Mouse (Mus musculus) kidney, postnatal 0 days (tissue): ENCODE data around the gene Grm4. TPM values are rescaled to one million over a fixed set of nuclear protein-coding genes. Genes with fewer than 3 reads are reported as not detected.

Source experiments
- ATAC-seq: fragments of 200-750 bp; cut with Nextera tagmentation; replicated peaks from 2 replicates; pipeline ENCODE4 v1.8.0; 2017; ENCODE audit warnings: low read depth, moderate number of reproducible peaks, moderate TSS enrichment, moderate library complexity; ENCODE audit not compliant: low FRiP score
- DNase-seq: peaks from one replicate; pipeline ENCODE4 v3.0.0-alpha.2; 2016; ENCODE audit warnings: low spot score
- H3K27ac ChIP-seq: fragments of 300-500 bp; sonication (generic); 2 replicates; pipeline ENCODE4 v1.5.1; 2014; ENCODE audit warnings: mild to moderate bottlenecking
- H3K27me3 ChIP-seq: fragments of 300-500 bp; sonication (generic); 2 replicates; pipeline ENCODE4 v1.6.1; 2014; ENCODE audit warnings: low read length, mixed read lengths; ENCODE audit not compliant: insufficient read depth
- H3K36me3 ChIP-seq: fragments of 300-500 bp; sonication (generic); 2 replicates; pipeline ENCODE4 v1.6.1; 2014; ENCODE audit warnings: low read length, mixed read lengths; ENCODE audit not compliant: insufficient read depth
- H3K4me1 ChIP-seq: fragments of 300-500 bp; sonication (generic); replicated peaks from 2 replicates; pipeline ENCODE4 v1.6.1; 2014; ENCODE audit warnings: antibody characterized with exemption, low read length, mixed read lengths; ENCODE audit not compliant: insufficient read depth
- H3K4me2 ChIP-seq: fragments of 300-500 bp; sonication (generic); 2 replicates; pipeline ENCODE4 v1.6.1; 2014; ENCODE audit warnings: mild to moderate bottlenecking, low read length, moderate library complexity, mixed read lengths
- H3K4me3 ChIP-seq: fragments of 300-500 bp; sonication (generic); replicated peaks from 2 replicates; pipeline ENCODE4 v1.5.1; 2014; ENCODE audit warnings: low read depth, low read length
- H3K9ac ChIP-seq: fragments of 300-500 bp; sonication (generic); 2 replicates; pipeline ENCODE4 v1.6.1; 2014; ENCODE audit warnings: low read depth, low read length
- H3K9me3 ChIP-seq: fragments of 300-500 bp; sonication (generic); replicated peaks from 2 replicates; pipeline ENCODE4 v1.6.1; 2016; ENCODE audit warnings: low read length, inconsistent platforms, mixed read lengths
- CTCF ChIP-seq: IDR thresholded peaks from 2 replicates; pipeline ENCODE4 v1.5.1; 2016; ENCODE audit warnings: antibody characterized with exemption, low read depth, mild to moderate bottlenecking, moderate library complexity
- WGBS: fragments of 180-500 bp; shearing (Covaris S2); extraction: QIAGEN DNeasy Blood & Tissue Kit; methylation state at CpG from one replicate; pipeline ENCODE4 v1.1.7; 2014; 5-methylcytosine and 5-hydroxymethylcytosine counted together
- polyA plus RNA-seq: library from polyadenylated mRNA; unstranded; fragments of >200 nt; fragmentation: Nextera tagmentation; extraction: Ambion mirVana; gene quantifications from 2 replicates; pipeline ENCODE4 v1.2.1, GENCODE M21; 2015

Grm4 gene
- polyA plus RNA-seq, 1 experiment from 2014 or later = 1.3 TPM

GRCm38 (mm10) chr17:27509056-27509455 is 12.1 kb downstream of the Grm4 start:
- WGBS = 74% methylated on average over 5 of the region's 5 CpGs
- Histone ChIP-seq H3K4me2 (no peak overlapping the region), H3K4me1 (peaks cover 14% of the 10 kb centered on the region; the same call in 1 of the 2 replicates), H3K36me3 (no peaks in the 10 kb centered on the region), H3K27ac (no peak overlapping the region), H3K9ac (no peak overlapping the region), H3K4me3 (no peak overlapping the region), H3K9me3 (no peaks in the 10 kb centered on the region), H3K27me3 (peaks cover 41% of the 10 kb centered on the region)
- DNase-seq (no peak), ATAC-seq (no peak)
- TF ChIP-seq CTCF = no peak

GRCm38 (mm10) chr17:27508513-27508912 is 12.7 kb downstream of the Grm4 start:
- H3K27ac ChIP-seq = no peak overlapping the region
- peaks cover 14% of the 10 kb centered on the region; the same call in 1 of the 2 replicates for H3K4me1 ChIP-seq
- H3K27me3 ChIP-seq = peaks cover 35% of the 10 kb centered on the region
- no peak overlapping the region for H3K4me2 ChIP-seq
- H3K4me3 ChIP-seq = no peak overlapping the region
- no peaks in the 10 kb centered on the region for H3K9me3 ChIP-seq
- no peaks in the 10 kb centered on the region for H3K36me3 ChIP-seq
- H3K9ac ChIP-seq = no peak overlapping the region
- DNase-seq = no peak
- no peak for ATAC-seq
- TF ChIP-seq CTCF = no peak
- WGBS = 41% methylated on average over 5 of the region's 5 CpGs

- Histone ChIP-seq H3K27me3 (peaks cover 34% of the 10 kb centered on the region), H3K9me3 (no peaks in the 10 kb centered on the region), H3K4me3 (no peak overlapping the region), H3K4me1 (peaks cover 14% of the 10 kb centered on the region; the same call in 1 of the 2 replicates), H3K27ac (no peak overlapping the region), H3K36me3 (no peaks in the 10 kb centered on the region), H3K4me2 (no peak overlapping the region), H3K9ac (no peak overlapping the region)
- DNase-seq = no peak
- WGBS = 33% methylated on average over 12 of the region's 12 CpGs
- no peak for TF ChIP-seq CTCF
- no peak for ATAC-seq
Measured at GRCm38 (mm10) chr17:27508002-27508401, 13.2 kb downstream of the Grm4 start.

GRCm38 (mm10) chr17:27507591-27507945 is 13.6 kb downstream of the Grm4 start:
- Histone ChIP-seq H3K9ac (no peak overlapping the region), H3K4me2 (no peak overlapping the region), H3K9me3 (no peaks in the 10 kb centered on the region), H3K27me3 (peaks cover 34% of the 10 kb centered on the region), H3K4me1 (peaks cover 11% of the 10 kb centered on the region; the same call in 1 of the 2 replicates), H3K4me3 (no peak overlapping the region), H3K36me3 (no peaks in the 10 kb centered on the region), H3K27ac (no peak overlapping the region)
- TF ChIP-seq CTCF = no peak
- DNase-seq (no peak), ATAC-seq (no peak)
- WGBS = 73% methylated on average over 7 of the region's 7 CpGs

GRCm38 (mm10) chr17:27506871-27507590 is 14.2 kb downstream of the Grm4 start:
- Histone ChIP-seq H3K9ac (no peak overlapping the region), H3K4me3 (no peak overlapping the region), H3K9me3 (no peaks in the 10 kb centered on the region), H3K27me3 (peaks cover 30% of the 10 kb centered on the region), H3K27ac (no peak overlapping the region), H3K36me3 (no peaks in the 10 kb centered on the region), H3K4me2 (no peak overlapping the region), H3K4me1 (peaks cover 6% of the 10 kb centered on the region; the same call in 1 of the 2 replicates)
- DNase-seq = no peak
- TF ChIP-seq CTCF = no peak
- ATAC-seq = no peak
- WGBS = 86% methylated on average over 7 of the region's 7 CpGs

GRCm38 (mm10) chr17:27506362-27506761 is 14.8 kb downstream of the Grm4 start:
- Histone ChIP-seq H3K27ac (no peak overlapping the region), H3K9me3 (no peaks in the 10 kb centered on the region), H3K4me1 (peaks cover 7% of the 10 kb centered on the region; the same call in 1 of the 2 replicates), H3K4me2 (no peak overlapping the region), H3K4me3 (no peak overlapping the region), H3K36me3 (no peaks in the 10 kb centered on the region), H3K27me3 (peaks cover 23% of the 10 kb centered on the region), H3K9ac (no peak overlapping the region)
- no peak for DNase-seq
- no peak for TF ChIP-seq CTCF
- WGBS = 42% methylated on average over 11 of the region's 11 CpGs
- ATAC-seq = no peak
